In genomic region chr3:95682878-95683277, GRCm38 (mm10) we compare ENCODE assay signal across 17 mouse cellular contexts. TPM values are rescaled to one million over a fixed set of nuclear protein-coding genes. Genes with fewer than 3 reads are reported as not detected.
DNase-seq lines count a peak whose midpoint lies in the region; ATAC-seq and TF ChIP-seq lines count a peak whose summit lies in the region.
"Had no signal": no experiment of that assay in that cellular context is flagged by ENCODE, and none has a peak within 500 bp of the region (broad histone marks: within the 10 kb centered on the region; RNA-seq: fewer than 3 reads in every experiment).

No protein-coding gene starts in this region.

- H3K9me3 ChIP-seq in liver, embryonic 12.5 days (replicated peaks): no peaks in the 10 kb centered on the region
- no peaks in the 10 kb centered on the region for H3K9me3 ChIP-seq in limb, embryonic 10.5 days (replicated peaks)
- H3K9me3 ChIP-seq: midbrain, embryonic 12.5 days; neural tube, embryonic 12.5 days had no signal

- H3K36me3 ChIP-seq in liver, adult 2 months (ENCODE audit: control insufficient read depth, insufficient read depth, low read length): no peaks in the 10 kb centered on the region
- no peaks in the 10 kb centered on the region for H3K36me3 ChIP-seq in liver, embryonic 12.5 days
- 0 out of 2 replicates have a peak, but pooled peaks cover 5% of the 10 kb centered on the region for H3K36me3 ChIP-seq in limb, embryonic 10.5 days
- H3K36me3 ChIP-seq: midbrain, embryonic 12.5 days; neural tube, embryonic 12.5 days had no signal

- H3K27me3 ChIP-seq in liver, adult 2 months (ENCODE audit: control insufficient read depth, insufficient read depth, low read length): no peaks in the 10 kb centered on the region
- H3K27me3 ChIP-seq in liver, embryonic 12.5 days (replicated peaks): peaks cover 45% of the 10 kb centered on the region
- H3K27me3 ChIP-seq in limb, embryonic 10.5 days (ENCODE audit: low read depth, poor library complexity, severe bottlenecking): peaks cover 28% of the 10 kb centered on the region
- H3K27me3 ChIP-seq: Patski had no signal

- no peak for ATAC-seq in liver, embryonic 12.5 days
- ATAC-seq: intestine, embryonic 16.5 days; Patski had no signal

- intact Hi-C loops in heart, postnatal 25 days (cut with DNase I): no loop called here

- no peak overlapping the region for H3K27ac ChIP-seq in liver, adult 2 months (replicated peaks; ENCODE audit: insufficient read depth, low read depth, low read length)
- H3K27ac ChIP-seq in liver, embryonic 12.5 days: no peak overlapping the region
- H3K27ac ChIP-seq in limb, embryonic 10.5 days: no peak overlapping the region
- H3K27ac ChIP-seq: hindbrain, embryonic 14.5 days; midbrain, embryonic 12.5 days; neural tube, embryonic 12.5 days had no signal

- H3K79me2 ChIP-seq in liver, adult 2 months (ENCODE audit: control insufficient read depth, insufficient read depth, low read length): no peaks in the 10 kb centered on the region

- H3K4me2 ChIP-seq in liver, embryonic 12.5 days: no peak overlapping the region
- H3K4me2 ChIP-seq: hindbrain, embryonic 14.5 days; lung, embryonic 14.5 days; midbrain, embryonic 12.5 days; neural tube, embryonic 12.5 days had no signal

- peak; percentile 12; the same call in 1 of the 2 replicates for TF ChIP-seq CTCF in liver, adult 2 months (IDR thresholded peaks at IDR 0.05; ENCODE audit: low read depth, low read length)

- WGBS in liver, adult 2 months: 73% methylated on average over 5 of the region's 5 CpGs
- 54% methylated on average over 5 of the region's 5 CpGs for WGBS in liver, embryonic 12.5 days (ENCODE audit: insufficient replicate concordance)
- WGBS in limb, embryonic 10.5 days: 62% methylated on average over 5 of the region's 5 CpGs

- H3K4me1 ChIP-seq in liver, adult 2 months (ENCODE audit: control insufficient read depth, insufficient read depth, low read length): no peaks in the 10 kb centered on the region
- peaks cover 58% of the 10 kb centered on the region for H3K4me1 ChIP-seq in liver, embryonic 12.5 days
- peaks cover 65% of the 10 kb centered on the region for H3K4me1 ChIP-seq in limb, embryonic 10.5 days

- peak; percentile 50 for DNase-seq in heart, postnatal 4 days
- no peak for DNase-seq in heart, postnatal 25 days (ENCODE audit: low spot score)
- no peak for DNase-seq in liver, adult 2 months (ENCODE audit: extremely low read depth, low read depth, low spot score)
- peak; percentile 65 for DNase-seq in R1 (ENCODE audit: low read depth, low spot score)
- peak; percentile 20 for DNase-seq in naive thymus-derived CD4-positive, alpha-beta T cell, adult 2 months (ENCODE audit: low read depth)
- DNase-seq in limb, embryonic 10.5 days (ENCODE audit: low spot score): no peak
- DNase-seq: adrenal gland, postnatal 36 days; cerebellum, adult 18-20 months; cerebellum, postnatal 36 days; lung, embryonic 14.5 days; right cerebral cortex, postnatal 4 days had no signal

- no peak for TF ChIP-seq POLR2A in liver, adult 2 months (IDR thresholded peaks at IDR 0.05; ENCODE audit: extremely low read depth, insufficient read depth, low read length)

- H3K4me3 ChIP-seq in liver, adult 2 months (ENCODE audit: insufficient read depth, low read depth, low read length): no peak overlapping the region
- no peak overlapping the region for H3K4me3 ChIP-seq in liver, embryonic 12.5 days
- no peak overlapping the region for H3K4me3 ChIP-seq in limb, embryonic 10.5 days
- H3K4me3 ChIP-seq: midbrain, embryonic 12.5 days; neural tube, embryonic 12.5 days had no signal

- H3K9ac ChIP-seq in liver, adult 2 months (ENCODE audit: low read depth, low read length): no peak overlapping the region
- no peak overlapping the region for H3K9ac ChIP-seq in liver, embryonic 12.5 days
- H3K9ac ChIP-seq: hindbrain, embryonic 14.5 days; lung, embryonic 14.5 days; midbrain, embryonic 12.5 days; neural tube, embryonic 12.5 days had no signal

RNA-seq across cellular contexts. Expression of gene Adamtsl4, which starts 4.8 kb away (rescaled TPM):
- 10 to 100 TPM; 13.5 to 14.6 TPM for total RNA-seq in heart, postnatal 4 days (2021)
- total RNA-seq in heart, postnatal 25 days (2021): 10 to 100 TPM; 52.6 to 64.6 TPM
- total RNA-seq in liver, adult 2 months (2014; rRNA removed): 0.55 and 1.6 TPM in 2 replicates
- polyA plus RNA-seq in liver, adult 2 months (2012; rRNA removed): 2.5 and 4.7 TPM in 2 replicates
- 0.30 and 0.35 TPM in 2 replicates for polyA plus RNA-seq in liver, embryonic 12.5 days (2016; fragmentation: Nextera tagmentation; extraction: Ambion mirVana)
- 0.63 and 0.77 TPM in 2 replicates for polyA plus RNA-seq in limb, embryonic 10.5 days (2016; fragmentation: Nextera tagmentation; extraction: Ambion mirVana)

RNA-seq across cellular contexts. Expression of gene Mcl1, which starts 24.3 kb away (rescaled TPM):
- 100 to 1,000 TPM; 112 to 115 TPM for total RNA-seq in heart, postnatal 4 days (2021)
- total RNA-seq in heart, postnatal 25 days (2021): 100 to 1,000 TPM; 128 to 152 TPM
- 57.5 and 92.2 TPM in 2 replicates for total RNA-seq in liver, adult 2 months (2014; rRNA removed)
- polyA plus RNA-seq in liver, adult 2 months (2012; rRNA removed): 38.7 and 39.4 TPM in 2 replicates
- 66.5 and 73.8 TPM in 2 replicates for polyA plus RNA-seq in liver, embryonic 12.5 days (2016; fragmentation: Nextera tagmentation; extraction: Ambion mirVana)
- 49.7 and 52.1 TPM in 2 replicates for polyA plus RNA-seq in limb, embryonic 10.5 days (2016; fragmentation: Nextera tagmentation; extraction: Ambion mirVana)

RNA-seq across cellular contexts. Expression of gene Ecm1, which starts 56.5 kb away (rescaled TPM):
- total RNA-seq in heart, postnatal 4 days (2021): 10 to 100 TPM; 41.3 to 43.8 TPM
- total RNA-seq in heart, postnatal 25 days (2021): 10 to 100 TPM; 52.1 to 60.8 TPM
- 48.1 and 87.7 TPM in 2 replicates for total RNA-seq in liver, adult 2 months (2014; rRNA removed)
- 354 and 374 TPM in 2 replicates for polyA plus RNA-seq in liver, adult 2 months (2012; rRNA removed)
- polyA plus RNA-seq in liver, embryonic 12.5 days (2016; fragmentation: Nextera tagmentation; extraction: Ambion mirVana): 14.1 and 15.2 TPM in 2 replicates
- polyA plus RNA-seq in limb, embryonic 10.5 days (2016; fragmentation: Nextera tagmentation; extraction: Ambion mirVana): 7.5 and 11.1 TPM in 2 replicates

RNA-seq across cellular contexts. Expression of gene Ensa, which starts 58.1 kb away (rescaled TPM):
- total RNA-seq in heart, postnatal 4 days (2021): 10 to 100 TPM; 49.2 to 50.5 TPM
- total RNA-seq in heart, postnatal 25 days (2021): 10 to 100 TPM; 67.4 to 72.2 TPM
- 23.5 and 25.1 TPM in 2 replicates for total RNA-seq in liver, adult 2 months (2014; rRNA removed)
- 5.0 and 5.2 TPM in 2 replicates for polyA plus RNA-seq in liver, adult 2 months (2012; rRNA removed)
- polyA plus RNA-seq in liver, embryonic 12.5 days (2016; fragmentation: Nextera tagmentation; extraction: Ambion mirVana): 42.9 and 45.0 TPM in 2 replicates
- polyA plus RNA-seq in limb, embryonic 10.5 days (2016; fragmentation: Nextera tagmentation; extraction: Ambion mirVana): 74.6 and 88.2 TPM in 2 replicates

Comparison
In these comparisons a context has a peak if more than half of its experiments do, and no peak if none do; other contexts are left out.
1. DNase-seq: peak in heart, postnatal 4 days (single experiment), R1 (single experiment) and naive thymus-derived CD4-positive, alpha-beta T cell, adult 2 months (single experiment); none in heart, postnatal 25 days (single experiment), liver, adult 2 months (single experiment) and limb, embryonic 10.5 days (single experiment).